Mouse (Mus musculus): ENCODE measurements at regions not wholly inside any gene's neighbourhood (a gene's known extent, or its start where the extent isn't known, plus 50 kb on each side); places are given as distances from the start of the nearest gene placed in this dataset.

DNA sequence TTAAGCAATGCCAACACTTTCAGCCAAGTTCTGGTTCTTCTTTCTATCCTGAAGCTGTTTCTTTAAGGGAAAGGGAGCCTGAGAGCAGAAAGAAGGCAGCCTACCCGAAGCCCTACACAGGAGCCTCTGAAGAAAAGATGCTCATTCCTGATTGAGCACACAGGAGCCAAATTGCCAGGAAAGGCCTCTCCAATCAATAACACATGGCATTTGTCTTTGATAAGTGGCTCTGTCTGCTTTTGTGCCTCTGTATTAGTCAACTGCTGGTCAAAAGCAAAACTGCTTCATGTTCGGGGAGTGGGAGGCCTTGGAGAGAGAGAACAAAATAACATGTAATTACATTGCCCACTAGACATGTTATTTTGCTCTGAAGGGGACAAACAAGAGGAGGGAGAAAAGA, 1607.4 kb downstream of the 4930444P10Rik start:
- Histone ChIP-seq H3K4me3 (no peak overlapping the region), H3K27me3 (ENCODE audit: low read depth, poor library complexity, severe bottlenecking) (no peaks in the 10 kb centered on the region), H3K27ac (replicated peaks) (no peak overlapping the region), H3K4me1 (no peaks in the 10 kb centered on the region), H3K9me3 (replicated peaks) (no peaks in the 10 kb centered on the region), H3K36me3 (no peaks in the 10 kb centered on the region)
- 67% methylated on average over 2 of the region's 2 CpGs for WGBS
- no peak for DNase-seq (ENCODE audit: low spot score)

DNA sequence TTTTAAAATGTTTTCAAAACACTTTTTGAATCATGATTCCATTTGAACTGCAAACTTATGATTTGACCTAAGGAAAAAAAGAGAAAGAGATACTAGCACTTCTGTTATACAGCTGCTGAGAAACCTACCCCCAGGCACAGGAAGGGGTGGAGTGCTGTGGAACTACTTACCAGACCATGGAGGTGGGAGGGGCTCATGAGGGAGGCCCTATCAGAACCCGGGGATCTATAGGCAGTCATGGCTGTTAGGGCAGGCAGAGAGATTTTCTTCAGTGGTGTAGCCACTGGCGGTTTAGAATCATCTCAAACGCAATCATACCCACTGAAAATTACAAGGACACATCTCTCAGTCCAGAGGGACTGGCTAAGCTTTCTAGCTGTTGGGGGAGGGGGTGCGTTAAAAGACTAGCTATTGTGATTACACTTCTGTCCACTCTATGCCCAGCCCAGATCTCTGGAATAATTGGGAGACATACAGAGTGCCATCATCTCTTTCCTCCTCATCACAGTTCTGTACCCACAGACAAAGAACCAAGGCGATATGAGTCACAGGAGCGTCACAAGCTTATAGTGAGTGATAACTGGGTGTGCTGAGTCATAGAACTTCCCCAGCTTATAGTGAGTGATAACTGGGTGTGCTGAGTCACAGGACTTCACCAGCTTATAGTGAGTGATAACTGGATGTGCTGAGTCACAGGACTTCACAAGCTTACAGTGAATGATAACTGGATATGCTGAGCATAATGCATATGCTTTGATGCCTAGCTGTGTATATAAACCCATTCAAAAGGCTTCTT, 1608.8 kb downstream of the 4930444P10Rik start:
- DNase-seq (ENCODE audit: low spot score), result no peak

GRCm38 (mm10) chr1:14472294-14472693, 1620.8 kb downstream of the 4930444P10Rik start:
- WGBS, result 15% methylated on average over 3 of the region's 3 CpGs
- Histone ChIP-seq H3K4me1 (peaks cover 21% of the 10 kb centered on the region), H3K27ac (replicated peaks) (peak overlapping the region; percentile 30; the same call in 1 of the 2 replicates), H3K9me3 (replicated peaks) (no peaks in the 10 kb centered on the region), H3K4me3 (no peak overlapping the region), H3K27me3 (ENCODE audit: low read depth, poor library complexity, severe bottlenecking) (no peaks in the 10 kb centered on the region), H3K36me3 (no peaks in the 10 kb centered on the region)
- DNase-seq (ENCODE audit: low spot score), result no peak

More for the DNA sequence above, 1608.8 kb downstream of the 4930444P10Rik start:
- Histone ChIP-seq H3K4me3 (no peak overlapping the region), H3K36me3 (no peaks in the 10 kb centered on the region), H3K4me1 (no peaks in the 10 kb centered on the region), H3K27ac (replicated peaks) (no peak overlapping the region), H3K27me3 (ENCODE audit: low read depth, poor library complexity, severe bottlenecking) (no peaks in the 10 kb centered on the region), H3K9me3 (replicated peaks) (no peaks in the 10 kb centered on the region)
- WGBS, result 89% methylated on average over 6 of the region's 6 CpGs

GRCm38 (mm10) chr1:14471551-14471950, 1621.6 kb downstream of the 4930444P10Rik start:
- Histone ChIP-seq H3K4me3 (no peak overlapping the region), H3K9me3 (replicated peaks) (no peaks in the 10 kb centered on the region), H3K4me1 (peaks cover 21% of the 10 kb centered on the region), H3K36me3 (no peaks in the 10 kb centered on the region), H3K27ac (replicated peaks) (0 out of 2 replicates have a peak overlapping the region, but pooled peaks have one; percentile 13), H3K27me3 (ENCODE audit: low read depth, poor library complexity, severe bottlenecking) (no peaks in the 10 kb centered on the region)
- peak; percentile 44 for DNase-seq (ENCODE audit: low spot score)
- WGBS, result 7% methylated on average over 2 of the region's 2 CpGs

DNA sequence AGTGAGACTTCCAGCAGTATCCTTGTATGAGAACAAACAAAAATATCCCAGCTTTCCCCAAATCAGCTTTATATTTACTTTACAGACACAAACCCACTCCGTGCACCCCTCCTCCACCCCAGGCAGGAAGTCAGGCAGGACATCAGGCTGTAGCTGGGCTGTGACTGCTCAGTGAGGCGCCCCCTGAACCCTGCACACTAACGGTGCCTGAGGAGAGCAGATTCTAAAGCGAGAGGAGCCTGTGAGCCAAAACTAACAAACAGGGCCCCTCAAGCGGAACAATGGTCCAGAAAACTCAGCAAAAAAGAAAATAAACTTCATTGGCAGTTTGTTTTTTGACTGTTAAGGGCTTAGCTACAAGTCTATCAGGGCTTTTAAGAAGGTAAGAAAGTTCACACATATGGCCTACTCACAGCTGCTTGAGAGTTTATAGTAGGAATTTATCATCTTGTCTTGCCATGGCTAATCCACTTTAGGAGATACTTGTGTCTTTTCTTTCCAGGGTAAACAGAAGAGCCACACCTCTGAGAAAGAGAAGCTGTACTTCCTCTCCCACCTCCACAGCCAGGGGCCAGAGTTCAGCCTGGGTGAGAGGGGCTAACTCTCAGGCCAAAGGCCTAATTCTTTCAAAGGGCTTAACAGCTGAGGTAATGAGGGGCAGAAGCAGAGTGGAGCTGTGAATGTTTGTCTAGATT, 1628.2 kb downstream of the 4930444P10Rik start:
- peak overlapping the region; percentile 71 for H3K27ac ChIP-seq (replicated peaks)
- peaks cover 28% of the 10 kb centered on the region for H3K4me1 ChIP-seq
- DNase-seq (ENCODE audit: low spot score), result peak; percentile 48
- WGBS, result 4% methylated on average over 5 of the region's 5 CpGs
- no peaks in the 10 kb centered on the region for H3K9me3 ChIP-seq (replicated peaks)
- no peaks in the 10 kb centered on the region for H3K36me3 ChIP-seq
- no peaks in the 10 kb centered on the region for H3K27me3 ChIP-seq (ENCODE audit: low read depth, poor library complexity, severe bottlenecking)
- no peak overlapping the region for H3K4me3 ChIP-seq

DNA sequence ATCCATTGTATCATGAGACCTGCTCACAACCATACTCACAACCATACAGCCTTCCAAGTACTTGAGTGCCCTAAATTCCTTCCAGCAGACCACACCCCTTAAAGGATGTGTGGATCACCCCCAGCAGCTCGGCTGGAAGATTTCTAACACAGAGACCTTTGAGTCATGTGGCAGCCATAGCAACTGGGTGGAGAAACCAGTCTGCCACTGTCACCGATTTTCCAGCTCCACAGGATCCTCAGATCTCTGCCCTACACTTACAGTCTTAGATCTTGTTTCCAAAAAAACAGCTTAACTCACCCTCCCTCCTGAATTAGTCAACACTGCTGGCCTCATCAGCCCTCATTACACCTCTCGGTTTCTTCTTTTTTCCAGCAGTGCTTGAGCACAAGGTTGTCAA, 1630.6 kb downstream of the 4930444P10Rik start:
- 36% methylated on average over 3 of the region's 3 CpGs for WGBS

GRCm38 (mm10) chr1:14460811-14461210, 1632.3 kb downstream of the 4930444P10Rik start:
- no peak overlapping the region for H3K27ac ChIP-seq (replicated peaks)
- H3K36me3 ChIP-seq, result no peaks in the 10 kb centered on the region
- peaks cover 26% of the 10 kb centered on the region for H3K4me1 ChIP-seq
- WGBS, result 85% methylated on average over 4 of the region's 4 CpGs
- H3K4me3 ChIP-seq, result no peak overlapping the region
- H3K9me3 ChIP-seq (replicated peaks), result no peaks in the 10 kb centered on the region
- DNase-seq (ENCODE audit: low spot score), result no peak
- H3K27me3 ChIP-seq (ENCODE audit: low read depth, poor library complexity, severe bottlenecking), result no peaks in the 10 kb centered on the region

More for the DNA sequence above, 1630.6 kb downstream of the 4930444P10Rik start:
- Histone ChIP-seq H3K4me3 (no peak overlapping the region), H3K4me1 (peaks cover 26% of the 10 kb centered on the region), H3K9me3 (replicated peaks) (no peaks in the 10 kb centered on the region), H3K27ac (replicated peaks) (no peak overlapping the region), H3K36me3 (no peaks in the 10 kb centered on the region), H3K27me3 (ENCODE audit: low read depth, poor library complexity, severe bottlenecking) (no peaks in the 10 kb centered on the region)
- no peak for DNase-seq (ENCODE audit: low spot score)

DNA sequence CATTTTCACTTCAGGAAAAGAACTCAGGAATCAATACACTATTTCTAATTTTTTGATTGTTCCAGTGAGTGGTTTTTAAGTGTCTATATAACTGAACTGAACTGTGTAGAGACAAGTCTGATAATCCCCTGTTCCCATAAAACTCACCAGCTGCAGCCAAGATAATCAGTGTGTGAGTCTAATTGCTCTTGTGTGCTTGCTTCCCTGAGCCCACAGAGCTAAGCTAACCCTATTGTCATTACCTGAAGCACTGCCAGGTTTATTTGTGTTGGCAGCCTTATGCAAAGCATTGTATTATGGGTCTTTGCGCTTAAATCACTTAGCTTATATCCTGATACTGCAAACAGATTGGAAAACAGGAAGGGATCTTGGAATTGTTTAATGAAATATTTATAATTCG, 1663.8 kb downstream of the 4930444P10Rik start:
- WGBS, result 60% methylated on average over 2 of the region's 2 CpGs
- Histone ChIP-seq H3K9me3 (replicated peaks) (no peaks in the 10 kb centered on the region), H3K4me3 (no peak overlapping the region), H3K27me3 (ENCODE audit: low read depth, poor library complexity, severe bottlenecking) (no peaks in the 10 kb centered on the region), H3K27ac (replicated peaks) (no peak overlapping the region), H3K4me1 (no peaks in the 10 kb centered on the region), H3K36me3 (no peaks in the 10 kb centered on the region)
- no peak for DNase-seq (ENCODE audit: low spot score)

DNA sequence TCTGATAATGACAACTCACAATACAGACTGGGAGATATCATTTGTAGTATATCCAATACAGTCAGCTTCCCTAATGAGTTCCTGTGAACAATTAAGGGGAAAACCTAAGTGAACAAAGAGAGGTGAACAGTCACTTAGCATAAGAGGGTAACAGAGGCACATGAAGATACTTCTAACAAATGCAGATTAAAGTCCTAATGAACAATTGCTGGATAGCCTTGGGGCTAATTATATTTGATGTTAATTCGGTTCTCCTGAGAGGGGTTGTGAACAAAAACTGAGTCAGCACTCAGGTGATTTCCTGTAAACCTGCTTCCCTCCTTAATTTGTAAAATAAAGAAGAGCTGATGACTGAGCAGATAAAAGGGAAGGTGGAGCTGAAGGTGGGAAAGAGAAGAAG, 1672.1 kb downstream of the 4930444P10Rik start:
- Histone ChIP-seq H3K27me3 (ENCODE audit: low read depth, poor library complexity, severe bottlenecking) (peaks cover 66% of the 10 kb centered on the region), H3K36me3 (no peaks in the 10 kb centered on the region), H3K27ac (replicated peaks) (no peak overlapping the region), H3K9me3 (replicated peaks) (no peaks in the 10 kb centered on the region), H3K4me3 (no peak overlapping the region), H3K4me1 (no peaks in the 10 kb centered on the region)
- WGBS, result 83% methylated on average over 1 of the region's 1 CpGs
- no peak for DNase-seq (ENCODE audit: low spot score)

GRCm38 (mm10) chr1:14413826-14414445, 1679.2 kb downstream of the 4930444P10Rik start:
- Histone ChIP-seq H3K9me3 (replicated peaks) (no peaks in the 10 kb centered on the region), H3K27ac (replicated peaks) (no peak overlapping the region), H3K4me1 (peaks cover 13% of the 10 kb centered on the region), H3K36me3 (no peaks in the 10 kb centered on the region), H3K4me3 (no peak overlapping the region), H3K27me3 (ENCODE audit: low read depth, poor library complexity, severe bottlenecking) (peaks cover 85% of the 10 kb centered on the region)
- 33% methylated on average over 4 of the region's 4 CpGs for WGBS
- DNase-seq (ENCODE audit: low spot score), result peak; percentile 20

- Histone ChIP-seq H3K9me3 (replicated peaks) (no peaks in the 10 kb centered on the region), H3K4me3 (no peak overlapping the region), H3K27me3 (ENCODE audit: low read depth, poor library complexity, severe bottlenecking) (no peaks in the 10 kb centered on the region), H3K4me1 (no peaks in the 10 kb centered on the region), H3K36me3 (no peaks in the 10 kb centered on the region), H3K27ac (replicated peaks) (no peak overlapping the region)
- WGBS, result 93% methylated on average over 3 of the region's 3 CpGs
- no peak for DNase-seq (ENCODE audit: low spot score)
These were observed 1722.9 kb downstream of the 4930444P10Rik start for GRCm38 (mm10) chr1:14369957-14370833.

GRCm38 (mm10) chr1:14359998-14360640, 1733.0 kb downstream of the 4930444P10Rik start:
- 49% methylated on average over 2 of the region's 2 CpGs for WGBS

More at GRCm38 (mm10) chr1:14359998-14360640, 1733.0 kb downstream of the 4930444P10Rik start:
- peak; percentile 15 for DNase-seq (ENCODE audit: low spot score)
- H3K27me3 ChIP-seq (ENCODE audit: low read depth, poor library complexity, severe bottlenecking), result no peaks in the 10 kb centered on the region
- H3K4me1 ChIP-seq, result peaks cover 10% of the 10 kb centered on the region
- H3K9me3 ChIP-seq (replicated peaks), result no peaks in the 10 kb centered on the region
- no peak overlapping the region; the same call in 1 of the 2 replicates for H3K27ac ChIP-seq (replicated peaks)
- no peak overlapping the region for H3K4me3 ChIP-seq
- no peaks in the 10 kb centered on the region for H3K36me3 ChIP-seq

All from midbrain, embryonic 10.5 days (tissue).